In the genomic region with DNA sequence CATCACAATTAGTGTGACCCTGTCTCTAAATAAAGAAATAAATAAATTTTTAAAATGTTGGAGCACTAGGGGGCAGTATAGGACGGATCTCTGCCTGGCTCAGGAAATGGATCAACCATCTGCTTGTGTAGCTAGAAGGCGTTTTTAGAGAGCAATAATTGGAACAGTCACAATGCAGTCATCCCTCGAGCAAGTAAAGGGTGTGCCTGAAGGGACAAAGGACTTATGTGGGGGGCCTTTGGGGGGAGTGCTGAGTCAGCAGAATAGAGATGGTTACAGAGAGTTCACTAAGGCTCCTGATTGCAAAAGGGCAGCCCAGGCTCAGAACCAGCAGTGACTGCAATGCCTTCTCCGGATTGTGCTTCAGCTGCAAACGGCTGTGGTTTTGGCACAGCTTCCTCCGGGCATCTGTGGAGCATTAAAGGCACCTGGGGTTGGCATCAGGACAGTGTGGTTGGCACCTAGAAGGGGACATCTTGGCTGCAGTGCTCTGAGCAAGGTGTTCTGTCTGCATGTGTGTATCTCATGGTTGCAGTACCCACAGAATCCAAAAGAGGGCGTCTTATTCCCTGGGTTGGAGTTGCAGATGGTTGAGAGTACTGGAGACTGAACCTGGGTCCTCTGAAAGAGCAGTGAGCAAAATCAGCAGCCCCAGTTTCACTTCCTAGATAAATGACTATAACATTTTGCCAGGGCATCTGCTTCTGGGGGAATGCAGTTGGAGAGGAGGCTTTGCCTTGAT, we compare ENCODE assay signal across 9 mouse cellular contexts. TPM values are rescaled to one million over a fixed set of nuclear protein-coding genes. Genes with fewer than 3 reads are reported as not detected.
DNase-seq lines count a peak whose midpoint lies in the region; ATAC-seq and TF ChIP-seq lines count a peak whose summit lies in the region.
"Had no signal": no experiment of that assay in that cellular context is flagged by ENCODE, and none has a peak within 500 bp of the region (broad histone marks: within the 10 kb centered on the region; RNA-seq: fewer than 3 reads in every experiment).

No protein-coding gene starts in this region.

- peaks cover 3% of the 10 kb centered on the region; the same call in 1 of the 2 replicates for H3K9me3 ChIP-seq in hindbrain, embryonic 10.5 days
- H3K9me3 ChIP-seq in hindbrain, embryonic 12.5 days (replicated peaks) = no peaks in the 10 kb centered on the region
- H3K9me3 ChIP-seq in ES-E14 (ENCODE audit: control insufficient read depth, insufficient read depth, low read depth, low read length) = no peaks in the 10 kb centered on the region
- H3K9me3 ChIP-seq in hindbrain, embryonic 11.5 days (ENCODE audit: control insufficient read depth, low read length) = no peaks in the 10 kb centered on the region
- H3K9me3 ChIP-seq in liver, embryonic 12.5 days (replicated peaks) = no peaks in the 10 kb centered on the region

- H3K4me3 ChIP-seq in hindbrain, embryonic 10.5 days = no peak overlapping the region
- H3K4me3 ChIP-seq in hindbrain, embryonic 12.5 days = no peak overlapping the region
- H3K4me3 ChIP-seq in ES-E14 (ENCODE audit: insufficient read depth in 1 of 2, low read depth in 1 of 2, low read length in 2 of 2, poor library complexity in 1 of 2, severe bottlenecking in 1 of 2) = no peak overlapping the region
- H3K4me3 ChIP-seq in cortical plate, adult 2 months (ENCODE audit: insufficient read depth, low read length) = no peak overlapping the region
- no peak overlapping the region for H3K4me3 ChIP-seq in hindbrain, embryonic 11.5 days (ENCODE audit: low read depth, low read length)
- no peak overlapping the region for H3K4me3 ChIP-seq in liver, embryonic 12.5 days
- H3K4me3 ChIP-seq: erythroblast, embryonic 14.5 days had no signal

- peaks cover 11% of the 10 kb centered on the region for H3K4me1 ChIP-seq in hindbrain, embryonic 10.5 days (replicated peaks)
- peaks cover 7% of the 10 kb centered on the region for H3K4me1 ChIP-seq in hindbrain, embryonic 12.5 days
- peaks cover 0 to 1% of the 10 kb centered on the region in 2 experiments; a peak in 1 of 4 replicates for H3K4me1 ChIP-seq in ES-E14 (ENCODE audit: control insufficient read depth in 2 of 2, insufficient read depth in 2 of 2, low read length in 2 of 2, poor library complexity in 1 of 2)
- no peaks in the 10 kb centered on the region for H3K4me1 ChIP-seq in cortical plate, adult 2 months (ENCODE audit: control insufficient read depth, insufficient read depth, low read length)
- no peaks in the 10 kb centered on the region for H3K4me1 ChIP-seq in hindbrain, embryonic 11.5 days (replicated peaks; ENCODE audit: control insufficient read depth, insufficient read depth, low read length)
- H3K4me1 ChIP-seq in liver, embryonic 12.5 days = peaks cover 44% of the 10 kb centered on the region

- no peak overlapping the region for H3K4me2 ChIP-seq in hindbrain, embryonic 12.5 days (replicated peaks)
- no peak overlapping the region for H3K4me2 ChIP-seq in hindbrain, embryonic 11.5 days (replicated peaks; ENCODE audit: low read depth, low read length)
- H3K4me2 ChIP-seq in liver, embryonic 12.5 days = no peak overlapping the region

- no peak overlapping the region for H3K9ac ChIP-seq in hindbrain, embryonic 12.5 days
- H3K9ac ChIP-seq in ES-E14 (ENCODE audit: insufficient read depth, low read depth, low read length, poor library complexity, severe bottlenecking) = no peak overlapping the region
- no peak overlapping the region for H3K9ac ChIP-seq in hindbrain, embryonic 11.5 days (ENCODE audit: low read depth, low read length)
- no peak overlapping the region for H3K9ac ChIP-seq in liver, embryonic 12.5 days

- no peak for TF ChIP-seq POLR2A in cortical plate, adult 2 months (IDR thresholded peaks at IDR 0.05; ENCODE audit: extremely low read depth, insufficient read depth, low read length)

- in situ Hi-C loops in ES-E14 (cut with MboI; ENCODE audit: low sequenced_read_pairs in 2 of 2, unreplicated experiment in 2 of 2) = no loop called here

- no peak; the same call in 1 of the 2 replicates for ATAC-seq in hindbrain, embryonic 12.5 days (ENCODE audit: low FRiP score)
- no peak for ATAC-seq in hindbrain, embryonic 11.5 days (ENCODE audit: low FRiP score)
- ATAC-seq in liver, embryonic 12.5 days = peak; percentile 40; the same call in 1 of the 2 replicates

- H3K27ac ChIP-seq in hindbrain, embryonic 10.5 days = peak overlapping the region; percentile 59
- H3K27ac ChIP-seq in hindbrain, embryonic 12.5 days = no peak overlapping the region
- H3K27ac ChIP-seq in ES-E14 (ENCODE audit: insufficient read depth, low read depth, low read length, poor library complexity, severe bottlenecking) = no peak overlapping the region
- no peak overlapping the region for H3K27ac ChIP-seq in cortical plate, adult 2 months (ENCODE audit: insufficient read depth, low read length)
- H3K27ac ChIP-seq in hindbrain, embryonic 11.5 days (ENCODE audit: low read depth, low read length) = no peak overlapping the region
- H3K27ac ChIP-seq in liver, embryonic 12.5 days = peak overlapping the region; percentile 51

- 31% methylated on average over 7 of the region's 7 CpGs for WGBS in hindbrain, embryonic 10.5 days
- 30% methylated on average over 7 of the region's 7 CpGs for WGBS in hindbrain, embryonic 12.5 days
- WGBS in hindbrain, embryonic 11.5 days = 35% methylated on average over 7 of the region's 7 CpGs
- 16% methylated on average over 7 of the region's 7 CpGs for WGBS in liver, embryonic 12.5 days (ENCODE audit: insufficient replicate concordance)

- peak; percentile 41 for DNase-seq in hindbrain, embryonic 10.5 days (ENCODE audit: low spot score)
- DNase-seq in ES-E14 (ENCODE audit: low read depth, low spot score) = peak; percentile 72
- peak; percentile 72 for DNase-seq in hindbrain, embryonic 11.5 days (ENCODE audit: low spot score)
- peak; percentile 45 for DNase-seq in retina, adult 2 months (ENCODE audit: low read depth, low spot score)
- DNase-seq in urinary bladder, postnatal 25 days (ENCODE audit: low spot score) = no peak

- no peaks in the 10 kb centered on the region; the same call in 1 of the 2 replicates for H3K27me3 ChIP-seq in hindbrain, embryonic 10.5 days (ENCODE audit: insufficient read depth, poor library complexity, severe bottlenecking)
- H3K27me3 ChIP-seq in hindbrain, embryonic 12.5 days = no peaks in the 10 kb centered on the region
- no peaks in the 10 kb centered on the region for H3K27me3 ChIP-seq in hindbrain, embryonic 11.5 days (ENCODE audit: control insufficient read depth, insufficient read depth, low read length)
- no peaks in the 10 kb centered on the region for H3K27me3 ChIP-seq in liver, embryonic 12.5 days (replicated peaks)

- no peaks in the 10 kb centered on the region for H3K36me3 ChIP-seq in hindbrain, embryonic 10.5 days
- no peaks in the 10 kb centered on the region for H3K36me3 ChIP-seq in hindbrain, embryonic 12.5 days
- no peaks in the 10 kb centered on the region for H3K36me3 ChIP-seq in ES-E14 (ENCODE audit: control insufficient read depth, insufficient read depth, low read length, poor library complexity, severe bottlenecking)
- H3K36me3 ChIP-seq in hindbrain, embryonic 11.5 days (ENCODE audit: control insufficient read depth, insufficient read depth, low read length) = no peaks in the 10 kb centered on the region
- H3K36me3 ChIP-seq in liver, embryonic 12.5 days = no peaks in the 10 kb centered on the region

- peak; percentile 76 for TF ChIP-seq CTCF in cortical plate, adult 2 months (IDR thresholded peaks at IDR 0.05; ENCODE audit: extremely low read depth, insufficient read depth, low read length)

TF ChIP-seq in ES-E14, 5 proteins besides CTCF, POLR2A, EP300 and RAD21:
- TF ChIP-seq ZNF384 (IDR thresholded peaks at IDR 0.05; ENCODE audit: low read depth, low read length) (no peak), HCFC1 (IDR thresholded peaks at IDR 0.05; ENCODE audit: borderline replicate concordance, insufficient read depth, low read length) (no peak), MAFK (IDR thresholded peaks at IDR 0.05; ENCODE audit: insufficient read depth, low read depth, low read length) (peak; percentile 100)

RNA-seq across cellular contexts. Expression of gene Prpsap1, which starts 7.2 kb away (rescaled TPM):
- polyA plus RNA-seq in hindbrain, embryonic 10.5 days (2016; fragmentation: Nextera tagmentation; extraction: Ambion mirVana) = 210 and 236 TPM in 2 replicates
- 164 and 179 TPM in 2 replicates for polyA plus RNA-seq in hindbrain, embryonic 12.5 days (2016; fragmentation: Nextera tagmentation; extraction: Ambion mirVana)
- 100 and 121 TPM in 2 replicates for total RNA-seq in ES-E14 (2012; rRNA removed)
- 89.0 and 90.8 TPM in 2 replicates for polyA plus RNA-seq in cortical plate, adult 2 months (2012; rRNA removed)
- polyA plus RNA-seq in hindbrain, embryonic 11.5 days (2014; fragmentation: Nextera tagmentation; extraction: Ambion mirVana) = 164 and 169 TPM in 2 replicates
- 69.9 and 77.1 TPM in 2 replicates for polyA plus RNA-seq in liver, embryonic 12.5 days (2016; fragmentation: Nextera tagmentation; extraction: Ambion mirVana)

RNA-seq across cellular contexts. Expression of gene Sphk1, which starts 29.5 kb away (rescaled TPM):
- 8.6 and 11.1 TPM in 2 replicates for polyA plus RNA-seq in hindbrain, embryonic 10.5 days (2016; fragmentation: Nextera tagmentation; extraction: Ambion mirVana)
- polyA plus RNA-seq in hindbrain, embryonic 12.5 days (2016; fragmentation: Nextera tagmentation; extraction: Ambion mirVana) = 8.9 and 10.2 TPM in 2 replicates
- 2.1 and 2.3 TPM in 2 replicates for total RNA-seq in ES-E14 (2012; rRNA removed)
- polyA plus RNA-seq in cortical plate, adult 2 months (2012; rRNA removed) = 5.3 and 7.6 TPM in 2 replicates
- polyA plus RNA-seq in hindbrain, embryonic 11.5 days (2014; fragmentation: Nextera tagmentation; extraction: Ambion mirVana) = 8.1 and 10.0 TPM in 2 replicates
- polyA plus RNA-seq in liver, embryonic 12.5 days (2016; fragmentation: Nextera tagmentation; extraction: Ambion mirVana) = 26.9 and 28.0 TPM in 2 replicates

RNA-seq across cellular contexts. Expression of gene Qrich2, which starts 35.1 kb away (rescaled TPM):
- polyA plus RNA-seq in hindbrain, embryonic 10.5 days (2016; fragmentation: Nextera tagmentation; extraction: Ambion mirVana) = 0.16 and 0.20 TPM in 2 replicates
- 0.18 and 0.39 TPM in 2 replicates for polyA plus RNA-seq in hindbrain, embryonic 12.5 days (2016; fragmentation: Nextera tagmentation; extraction: Ambion mirVana)
- 0.22 and 0.37 TPM in 2 replicates for total RNA-seq in ES-E14 (2012; rRNA removed)
- 0.06 and 0.13 TPM in 2 replicates for polyA plus RNA-seq in cortical plate, adult 2 months (2012; rRNA removed)
- polyA plus RNA-seq in hindbrain, embryonic 11.5 days (2014; fragmentation: Nextera tagmentation; extraction: Ambion mirVana) = 0.17 TPM in 1 of 2 replicates, not detected in the other
- polyA plus RNA-seq in liver, embryonic 12.5 days (2016; fragmentation: Nextera tagmentation; extraction: Ambion mirVana) = not detected in 2 replicates
- polyA plus RNA-seq: erythroblast, embryonic 14.5 days had no signal

Comparison
In these comparisons a context has a peak if more than half of its experiments do, and no peak if none do; other contexts are left out.
1. H3K27ac ChIP-seq: peak in hindbrain, embryonic 10.5 days (single experiment) and liver, embryonic 12.5 days (single experiment); none in hindbrain, embryonic 12.5 days (single experiment), ES-E14 (single experiment), cortical plate, adult 2 months (single experiment) and hindbrain, embryonic 11.5 days (single experiment).